Mouse (Mus musculus): ENCODE measurements at regions not wholly inside any gene's neighbourhood (a gene's known extent, or its start where the extent isn't known, plus 50 kb on each side); places are given as distances from the start of the nearest gene placed in this dataset.

DNA sequence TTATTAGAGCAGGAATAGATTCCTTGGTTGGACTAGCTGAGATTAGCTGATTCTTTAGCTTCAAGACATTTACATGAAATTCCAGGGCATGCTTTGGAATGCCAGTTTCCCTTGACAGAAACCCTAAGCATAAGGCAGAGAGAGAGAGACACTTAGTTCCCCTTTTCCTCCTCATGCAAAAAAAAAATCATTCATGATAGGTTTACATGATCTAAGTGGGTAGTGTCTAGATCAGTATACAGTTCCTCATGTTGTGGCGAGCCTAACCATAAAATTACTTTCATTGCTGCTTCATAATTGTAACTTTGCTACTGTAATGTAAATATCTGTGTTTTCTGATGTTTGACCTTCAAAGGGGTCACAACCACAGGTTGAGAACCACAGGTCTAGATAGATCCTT is 154.3 kb upstream of the Pkn2 start:
- DNase-seq, result no peak
- H3K4me1 ChIP-seq (replicated peaks; ENCODE audit: control insufficient read depth, insufficient read depth, low read length), result no peaks in the 10 kb centered on the region
- H3K27ac ChIP-seq (ENCODE audit: control insufficient read depth, insufficient read depth, low read length), result no peak overlapping the region
- H3K36me3 ChIP-seq (ENCODE audit: control insufficient read depth, insufficient read depth, low read length), result no peaks in the 10 kb centered on the region
- no peak overlapping the region for H3K4me3 ChIP-seq (ENCODE audit: control insufficient read depth, insufficient read depth, low read length)
- TF ChIP-seq POLR2A (IDR thresholded peaks at IDR 0.05; ENCODE audit: control insufficient read depth, extremely low read depth, insufficient read depth, low read length, poor library complexity), result no peak
- TF ChIP-seq CTCF (IDR thresholded peaks at IDR 0.05; ENCODE audit: borderline replicate concordance, control insufficient read depth, extremely low read depth, insufficient read depth, low read length, poor library complexity), result no peak
- 79% methylated on average over 1 of the region's 1 CpGs for WGBS
- no peaks in the 10 kb centered on the region for H3K27me3 ChIP-seq (ENCODE audit: control insufficient read depth, insufficient read depth, low read length)

DNA sequence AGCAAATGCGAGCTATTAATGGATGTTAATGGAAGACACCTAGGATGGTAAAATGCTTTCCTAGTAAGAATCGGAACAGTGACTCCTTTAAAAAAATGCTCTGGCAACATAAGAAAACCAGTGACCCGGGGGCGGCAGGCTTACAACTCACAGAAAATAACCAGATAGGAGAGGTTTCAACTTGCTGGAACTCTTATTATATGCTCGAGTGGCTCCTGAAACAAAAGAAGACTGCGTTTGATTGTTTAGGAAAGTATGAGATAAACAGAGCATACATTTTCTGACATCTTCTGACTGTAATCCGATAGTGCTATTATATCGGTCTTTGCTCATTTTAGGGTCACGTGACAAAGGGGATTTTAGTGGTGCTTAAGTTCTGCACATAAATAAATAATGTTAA is 152.8 kb upstream of the Pkn2 start:
- Histone ChIP-seq H3K4me1 (replicated peaks; ENCODE audit: control insufficient read depth, insufficient read depth, low read length) (no peaks in the 10 kb centered on the region), H3K27me3 (ENCODE audit: control insufficient read depth, insufficient read depth, low read length) (no peaks in the 10 kb centered on the region), H3K27ac (ENCODE audit: control insufficient read depth, insufficient read depth, low read length) (no peak overlapping the region), H3K36me3 (ENCODE audit: control insufficient read depth, insufficient read depth, low read length) (no peaks in the 10 kb centered on the region), H3K4me3 (ENCODE audit: control insufficient read depth, insufficient read depth, low read length) (no peak overlapping the region)
- WGBS, result 95% methylated on average over 9 of the region's 9 CpGs
- TF ChIP-seq POLR2A (IDR thresholded peaks at IDR 0.05; ENCODE audit: control insufficient read depth, extremely low read depth, insufficient read depth, low read length, poor library complexity), result no peak
- TF ChIP-seq CTCF (IDR thresholded peaks at IDR 0.05; ENCODE audit: borderline replicate concordance, control insufficient read depth, extremely low read depth, insufficient read depth, low read length, poor library complexity), result no peak
- no peak for DNase-seq

DNA sequence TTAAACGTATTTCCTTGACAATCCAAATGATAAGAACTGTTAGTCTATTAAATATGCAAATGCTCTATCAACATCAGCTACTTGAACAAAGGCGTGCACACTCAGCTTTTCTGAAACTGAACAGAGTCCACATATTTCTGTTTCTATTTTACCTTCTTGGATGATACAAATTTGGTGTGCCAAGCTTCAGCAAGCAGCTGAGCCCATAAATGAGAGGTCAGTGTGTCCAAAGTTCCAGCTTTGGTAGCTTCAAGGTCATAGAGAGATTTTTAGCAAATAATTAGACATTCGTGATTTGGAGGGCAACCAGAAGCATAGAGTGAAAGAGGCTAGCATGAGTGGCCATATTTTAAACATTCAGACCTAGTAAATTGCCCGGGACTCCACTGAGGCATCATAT is 140.7 kb upstream of the Pkn2 start:
- 94% methylated on average over 4 of the region's 4 CpGs for WGBS
- Histone ChIP-seq H3K36me3 (ENCODE audit: control insufficient read depth, insufficient read depth, low read length) (no peaks in the 10 kb centered on the region), H3K27me3 (ENCODE audit: control insufficient read depth, insufficient read depth, low read length) (no peaks in the 10 kb centered on the region), H3K4me1 (replicated peaks; ENCODE audit: control insufficient read depth, insufficient read depth, low read length) (no peaks in the 10 kb centered on the region), H3K27ac (ENCODE audit: control insufficient read depth, insufficient read depth, low read length) (no peak overlapping the region), H3K4me3 (ENCODE audit: control insufficient read depth, insufficient read depth, low read length) (no peak overlapping the region)
- DNase-seq, result no peak
- no peak for TF ChIP-seq CTCF (IDR thresholded peaks at IDR 0.05; ENCODE audit: borderline replicate concordance, control insufficient read depth, extremely low read depth, insufficient read depth, low read length, poor library complexity)
- TF ChIP-seq POLR2A (IDR thresholded peaks at IDR 0.05; ENCODE audit: control insufficient read depth, extremely low read depth, insufficient read depth, low read length, poor library complexity), result no peak

DNA sequence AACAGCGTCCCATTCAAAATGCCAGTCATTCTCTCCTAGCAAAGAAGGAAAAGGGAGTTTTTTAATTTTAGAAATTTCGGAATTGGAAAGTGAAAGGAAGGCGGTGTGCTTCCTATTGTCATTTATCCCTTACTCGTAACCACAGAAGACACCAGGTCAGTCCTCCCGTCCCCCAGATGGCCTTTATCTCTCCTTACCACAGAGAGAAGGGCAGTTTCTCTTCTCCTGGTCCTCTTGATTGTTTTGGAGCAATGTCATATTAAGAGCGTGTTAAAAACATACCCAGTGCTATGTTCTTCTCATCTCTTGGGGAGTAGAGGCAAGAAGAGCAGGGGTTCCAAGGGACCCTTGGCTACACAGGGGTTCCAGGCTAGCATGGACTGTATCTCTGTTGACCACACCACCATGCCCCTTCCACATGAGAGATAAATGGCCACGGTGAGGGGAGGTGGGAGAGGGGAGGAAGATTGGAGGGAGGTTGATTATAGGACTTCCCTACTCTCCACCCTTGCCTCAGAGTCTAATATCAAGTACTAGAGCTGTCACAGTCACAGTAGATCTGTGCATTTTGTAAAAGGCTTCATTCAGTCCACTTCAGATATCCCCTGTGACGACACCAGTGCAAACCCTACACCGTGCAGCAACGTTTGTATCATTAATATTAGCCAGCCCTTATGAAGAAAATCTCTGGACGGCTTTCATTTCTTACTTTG is 139.5 kb upstream of the Pkn2 start:
- Histone ChIP-seq H3K36me3 (ENCODE audit: control insufficient read depth, insufficient read depth, low read length) (no peaks in the 10 kb centered on the region), H3K27ac (ENCODE audit: control insufficient read depth, insufficient read depth, low read length) (no peak overlapping the region), H3K4me3 (ENCODE audit: control insufficient read depth, insufficient read depth, low read length) (no peak overlapping the region), H3K27me3 (ENCODE audit: control insufficient read depth, insufficient read depth, low read length) (no peaks in the 10 kb centered on the region), H3K4me1 (replicated peaks; ENCODE audit: control insufficient read depth, insufficient read depth, low read length) (no peaks in the 10 kb centered on the region)
- no peak for DNase-seq
- TF ChIP-seq CTCF (IDR thresholded peaks at IDR 0.05; ENCODE audit: borderline replicate concordance, control insufficient read depth, extremely low read depth, insufficient read depth, low read length, poor library complexity) (no peak), POLR2A (IDR thresholded peaks at IDR 0.05; ENCODE audit: control insufficient read depth, extremely low read depth, insufficient read depth, low read length, poor library complexity) (no peak)
- 67% methylated on average over 11 of the region's 11 CpGs for WGBS

DNA sequence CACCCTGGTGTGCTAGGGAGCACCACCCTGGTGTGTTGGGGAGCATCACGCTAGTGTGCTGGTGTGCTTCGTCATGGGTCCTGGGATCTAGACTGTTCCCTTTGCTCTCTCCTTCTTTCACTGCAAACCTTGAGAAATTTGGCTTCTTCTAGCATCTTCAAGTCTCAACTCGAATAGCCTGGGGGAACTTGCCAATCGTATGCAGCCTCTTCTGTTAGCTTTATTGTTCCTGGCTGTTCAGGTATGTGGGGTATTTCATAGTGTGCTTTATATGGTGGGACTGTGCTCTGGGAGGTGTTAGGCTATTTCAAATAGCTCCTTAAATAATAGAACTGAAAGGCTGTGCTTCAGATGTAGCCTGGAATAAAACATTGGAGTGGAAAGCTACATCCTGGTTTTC is 135.7 kb upstream of the Pkn2 start:
- H3K4me3 ChIP-seq (ENCODE audit: control insufficient read depth, insufficient read depth, low read length), result no peak overlapping the region
- TF ChIP-seq CTCF (IDR thresholded peaks at IDR 0.05; ENCODE audit: borderline replicate concordance, control insufficient read depth, extremely low read depth, insufficient read depth, low read length, poor library complexity) (no peak), POLR2A (IDR thresholded peaks at IDR 0.05; ENCODE audit: control insufficient read depth, extremely low read depth, insufficient read depth, low read length, poor library complexity) (no peak)
- peaks cover 5% of the 10 kb centered on the region for H3K4me1 ChIP-seq (replicated peaks; ENCODE audit: control insufficient read depth, insufficient read depth, low read length)
- DNase-seq, result no peak
- 72% methylated on average over 4 of the region's 4 CpGs for WGBS
- no peaks in the 10 kb centered on the region for H3K36me3 ChIP-seq (ENCODE audit: control insufficient read depth, insufficient read depth, low read length)
- H3K27me3 ChIP-seq (ENCODE audit: control insufficient read depth, insufficient read depth, low read length), result no peaks in the 10 kb centered on the region
- H3K27ac ChIP-seq (ENCODE audit: control insufficient read depth, insufficient read depth, low read length), result no peak overlapping the region

DNA sequence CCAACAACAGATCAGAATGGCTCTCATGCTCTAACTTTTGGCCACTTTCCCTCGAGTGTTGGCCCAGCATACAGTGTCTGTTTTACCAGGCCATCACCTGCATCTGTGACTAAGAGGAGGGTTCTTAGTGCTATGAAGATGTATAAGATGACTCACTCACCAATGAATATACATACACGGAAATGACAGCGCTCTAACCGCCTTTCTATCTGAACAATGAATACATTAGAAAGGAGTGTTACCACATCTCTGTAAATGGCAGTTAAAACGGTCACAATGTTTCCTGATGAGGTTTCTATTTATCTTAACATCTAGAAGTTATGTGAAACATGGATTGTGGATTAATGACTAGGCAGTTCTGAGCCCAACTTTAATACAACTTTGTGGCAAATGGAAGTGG is 135.0 kb upstream of the Pkn2 start:
- Histone ChIP-seq H3K36me3 (ENCODE audit: control insufficient read depth, insufficient read depth, low read length) (no peaks in the 10 kb centered on the region), H3K4me1 (replicated peaks; ENCODE audit: control insufficient read depth, insufficient read depth, low read length) (peaks cover 5% of the 10 kb centered on the region), H3K27ac (ENCODE audit: control insufficient read depth, insufficient read depth, low read length) (no peak overlapping the region), H3K4me3 (ENCODE audit: control insufficient read depth, insufficient read depth, low read length) (no peak overlapping the region), H3K27me3 (ENCODE audit: control insufficient read depth, insufficient read depth, low read length) (no peaks in the 10 kb centered on the region)
- no peak for DNase-seq
- no peak for TF ChIP-seq CTCF (IDR thresholded peaks at IDR 0.05; ENCODE audit: borderline replicate concordance, control insufficient read depth, extremely low read depth, insufficient read depth, low read length, poor library complexity)
- TF ChIP-seq POLR2A (IDR thresholded peaks at IDR 0.05; ENCODE audit: control insufficient read depth, extremely low read depth, insufficient read depth, low read length, poor library complexity), result no peak
- WGBS, result 12% methylated on average over 5 of the region's 5 CpGs

DNA sequence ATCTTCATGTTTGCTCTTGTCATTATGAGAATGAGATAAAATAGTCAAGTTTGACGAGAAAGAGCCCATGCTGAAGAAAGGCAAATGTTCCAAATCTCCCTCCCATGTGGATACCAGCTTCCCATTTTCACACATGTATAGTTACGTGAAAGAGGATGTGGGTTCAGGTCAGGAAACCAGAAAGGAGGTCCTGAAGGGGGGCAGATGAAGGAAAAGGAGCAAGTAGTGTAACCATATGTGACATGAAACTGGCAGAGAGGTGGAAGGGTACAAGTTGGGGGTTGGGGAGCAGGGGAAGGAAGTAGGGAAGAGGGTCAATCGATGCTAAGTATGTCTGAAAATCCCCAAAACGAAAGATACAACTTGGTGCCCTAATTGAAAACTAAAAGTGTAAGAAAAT is 132.6 kb upstream of the Pkn2 start:
- Histone ChIP-seq H3K4me3 (ENCODE audit: control insufficient read depth, insufficient read depth, low read length) (no peak overlapping the region), H3K27ac (ENCODE audit: control insufficient read depth, insufficient read depth, low read length) (no peak overlapping the region), H3K27me3 (ENCODE audit: control insufficient read depth, insufficient read depth, low read length) (no peaks in the 10 kb centered on the region), H3K4me1 (replicated peaks; ENCODE audit: control insufficient read depth, insufficient read depth, low read length) (peaks cover 5% of the 10 kb centered on the region), H3K36me3 (ENCODE audit: control insufficient read depth, insufficient read depth, low read length) (no peaks in the 10 kb centered on the region)
- TF ChIP-seq CTCF (IDR thresholded peaks at IDR 0.05; ENCODE audit: borderline replicate concordance, control insufficient read depth, extremely low read depth, insufficient read depth, low read length, poor library complexity), result no peak
- no peak for TF ChIP-seq POLR2A (IDR thresholded peaks at IDR 0.05; ENCODE audit: control insufficient read depth, extremely low read depth, insufficient read depth, low read length, poor library complexity)
- 5% methylated on average over 4 of the region's 4 CpGs for WGBS
- DNase-seq, result peak; percentile 19

Measured in thymus, adult 2 months (tissue).